Mouse (Mus musculus) MEL (cell line): ENCODE measurements around the gene Wdr91. TPM values are rescaled to one million over a fixed set of nuclear protein-coding genes. Genes with fewer than 3 reads are reported as not detected.

Experiments
- DNase-seq: peaks from one replicate; pipeline ENCODE4 v3.0.0; 2011; ENCODE audit warnings: low read depth, low spot score
- H3K27ac ChIP-seq: 2 replicates; pipeline ENCODE4 v1.5.1; 2012; ENCODE audit warnings: low read depth, mild to moderate bottlenecking, control low read depth, low read length, moderate library complexity; ENCODE audit not compliant: control insufficient read depth
- H3K27me3 ChIP-seq, 2 experiments: fragments of 150-350 bp in 1 of 2; sonication (generic) in 1 of 2; 2 replicates each; pipeline ENCODE4 v1.6.1; 2012; ENCODE audit warnings: low read length in 2 of 2, mild to moderate bottlenecking in 2 of 2, improper control_type of control experiment in 1 of 2, moderate library complexity in 1 of 2; ENCODE audit not compliant: insufficient read depth in 2 of 2, control insufficient read depth in 1 of 2
- H3K36me3 ChIP-seq, 2 experiments: 2 replicates each; pipeline ENCODE4 v1.6.1; 2012 to 2014; ENCODE audit warnings: low read length in 2 of 2, improper control_type of control experiment in 1 of 2, inconsistent platforms in 1 of 2, mild to moderate bottlenecking in 1 of 2; ENCODE audit not compliant: insufficient read depth in 2 of 2, control insufficient read depth in 1 of 2
- H3K4me1 ChIP-seq, 2 experiments: fragments of 150-350 bp in 1 of 2; sonication (generic) in 1 of 2; 2 replicates each; pipeline ENCODE4 v1.6.1; 2012; ENCODE audit warnings: low read length in 2 of 2, improper control_type of control experiment in 1 of 2, mild to moderate bottlenecking in 1 of 2; ENCODE audit not compliant: insufficient read depth in 2 of 2, control insufficient read depth in 1 of 2
- H3K4me3 ChIP-seq, 2 experiments: fragments of 150-350 bp in 1 of 2; sonication (generic) in 1 of 2; 2 replicates each; pipeline ENCODE4 v1.5.1; 2012; ENCODE audit warnings: low read depth in 2 of 2, low read length in 2 of 2, mild to moderate bottlenecking in 2 of 2, moderate library complexity in 2 of 2, control low read depth in 1 of 2, improper control_type of control experiment in 1 of 2; ENCODE audit not compliant: control insufficient read depth in 1 of 2, insufficient read depth in 1 of 2
- H3K79me2 ChIP-seq: 2 replicates; pipeline ENCODE4 v1.6.1; 2012; ENCODE audit warnings: mild to moderate bottlenecking, low read length, moderate library complexity; ENCODE audit not compliant: control insufficient read depth, poor library complexity, insufficient read depth
- H3K9ac ChIP-seq: 2 replicates; pipeline ENCODE4 v1.6.1; 2012; ENCODE audit warnings: low read depth, mild to moderate bottlenecking, control low read depth, low read length, moderate library complexity; ENCODE audit not compliant: control insufficient read depth, poor library complexity, severe bottlenecking
- H3K9me3 ChIP-seq: fragments of 150-350 bp; sonication (generic); replicated peaks from 2 replicates; pipeline ENCODE4 v1.6.1; 2012; ENCODE audit warnings: mild to moderate bottlenecking, low read length, improper control_type of control experiment, moderate library complexity; ENCODE audit not compliant: insufficient read depth
- CHD1 ChIP-seq: IDR thresholded peaks from 2 replicates; pipeline ENCODE4 v1.6.1; 2012; ENCODE audit warnings: low read depth, mild to moderate bottlenecking, inconsistent platforms, low read length, improper control_type of control experiment
- CTCF ChIP-seq, 3 experiments: IDR thresholded peaks in 2 of 3; conservative IDR thresholded peaks in 1 of 3; 2 replicates each; pipeline ENCODE4 v1.5.1; 2011 to 2012; ENCODE audit warnings: low read length in 3 of 3, low read depth in 2 of 3, mild to moderate bottlenecking in 2 of 3, improper control_type of control experiment in 1 of 3, inconsistent platforms in 1 of 3, mixed read lengths in 1 of 3, moderate library complexity in 1 of 3; ENCODE audit not compliant: control insufficient read depth in 1 of 3, insufficient read depth in 1 of 3, poor library complexity in 1 of 3, severe bottlenecking in 1 of 3
- ELF1 ChIP-seq: IDR thresholded peaks from 2 replicates; pipeline ENCODE4 v1.6.1; 2014; ENCODE audit warnings: low read depth, mild to moderate bottlenecking, inconsistent platforms, low read length, improper control_type of control experiment, moderate library complexity
- EP300 ChIP-seq, 2 experiments: IDR thresholded peaks; 2 replicates each; pipeline ENCODE4 v1.6.1; 2011; ENCODE audit warnings: improper control_type of control experiment in 2 of 2, low read length in 2 of 2, low read depth in 1 of 2, mild to moderate bottlenecking in 1 of 2
- GABPA ChIP-seq: IDR thresholded peaks from 2 replicates; pipeline ENCODE4 v1.6.1; 2012; ENCODE audit warnings: low read depth, mild to moderate bottlenecking, inconsistent platforms, low read length, improper control_type of control experiment, moderate library complexity
- GATA1 ChIP-seq: IDR thresholded peaks from 2 replicates; pipeline ENCODE4 v1.6.1; 2011; ENCODE audit warnings: low read depth, low read length, improper control_type of control experiment
- HCFC1 ChIP-seq: IDR thresholded peaks from 2 replicates; pipeline ENCODE4 v1.6.1; 2012; ENCODE audit warnings: low read depth, mild to moderate bottlenecking, inconsistent platforms, low read length, improper control_type of control experiment, moderate library complexity
- JUND ChIP-seq: IDR thresholded peaks from 2 replicates; pipeline ENCODE4 v1.6.1; 2011; ENCODE audit warnings: low read depth, mild to moderate bottlenecking, improper control_type of control experiment, low read length
- KAT2A ChIP-seq: conservative IDR thresholded peaks from 2 replicates; pipeline ENCODE4 v1.6.1; 2012; ENCODE audit warnings: low read depth, low read length, improper control_type of control experiment, inconsistent platforms
- MAFK ChIP-seq: IDR thresholded peaks from 2 replicates; pipeline ENCODE4 v1.6.1; 2011; ENCODE audit warnings: low read depth, mild to moderate bottlenecking, low read length, improper control_type of control experiment, borderline replicate concordance
- MAX ChIP-seq: IDR thresholded peaks from 2 replicates; pipeline ENCODE4 v1.6.1; 2011; ENCODE audit warnings: low read length, improper control_type of control experiment
- MAZ ChIP-seq: IDR thresholded peaks from 2 replicates; pipeline ENCODE4 v1.6.1; 2012; ENCODE audit warnings: low read depth, mild to moderate bottlenecking, inconsistent platforms, low read length, improper control_type of control experiment
- MEF2A ChIP-seq: IDR thresholded peaks from 2 replicates; pipeline ENCODE4 v1.6.1; 2014; ENCODE audit warnings: low read depth, mild to moderate bottlenecking, inconsistent platforms, low read length, improper control_type of control experiment; ENCODE audit not compliant: poor library complexity, insufficient replicate concordance, severe bottlenecking; ENCODE audit errors: extremely low read depth
- MXI1 ChIP-seq: IDR thresholded peaks from 2 replicates; pipeline ENCODE4 v1.6.1; 2011; ENCODE audit warnings: mild to moderate bottlenecking, low read depth, low read length, improper control_type of control experiment
- MYC ChIP-seq: IDR thresholded peaks from 2 replicates; pipeline ENCODE4 v1.6.1; 2011; ENCODE audit warnings: low read depth, mild to moderate bottlenecking, low read length, improper control_type of control experiment, moderate library complexity
- NELFE ChIP-seq: IDR thresholded peaks from 2 replicates; pipeline ENCODE4 v1.6.1; 2011; ENCODE audit warnings: low read depth, low read length, improper control_type of control experiment
- POLR2AphosphoS5 ChIP-seq: IDR thresholded peaks from 2 replicates; pipeline ENCODE4 v1.6.1; 2012; ENCODE audit warnings: low read depth, borderline replicate concordance, mild to moderate bottlenecking, inconsistent platforms, low read length, moderate library complexity, mixed read lengths
- RAD21 ChIP-seq: IDR thresholded peaks from 2 replicates; pipeline ENCODE4 v1.6.1; 2011; ENCODE audit warnings: mild to moderate bottlenecking, low read depth, low read length, improper control_type of control experiment
- RCOR1 ChIP-seq: IDR thresholded peaks from 2 replicates; pipeline ENCODE4 v1.6.1; 2012; ENCODE audit warnings: low read depth, mild to moderate bottlenecking, inconsistent platforms, low read length, improper control_type of control experiment
- SIN3A ChIP-seq: IDR thresholded peaks from 2 replicates; pipeline ENCODE4 v1.6.1; 2012; ENCODE audit warnings: low read length, improper control_type of control experiment, inconsistent platforms
- SMC3 ChIP-seq: IDR thresholded peaks from 2 replicates; pipeline ENCODE4 v1.6.1; 2011; ENCODE audit warnings: low read depth, low read length, improper control_type of control experiment
- TAL1 ChIP-seq: IDR thresholded peaks from 2 replicates; pipeline ENCODE4 v1.6.1; 2012; ENCODE audit warnings: mild to moderate bottlenecking, inconsistent platforms, low read length, moderate library complexity, mixed read lengths
- TBP ChIP-seq: IDR thresholded peaks from 2 replicates; pipeline ENCODE4 v1.8.0; 2011; ENCODE audit warnings: low read depth, low read length, improper control_type of control experiment
- TCF12 ChIP-seq: IDR thresholded peaks from 2 replicates; pipeline ENCODE4 v1.6.1; 2014; ENCODE audit warnings: low read depth, mild to moderate bottlenecking, inconsistent platforms, low read length, improper control_type of control experiment, moderate library complexity
- UBTF ChIP-seq: IDR thresholded peaks from 2 replicates; pipeline ENCODE4 v1.6.1; 2012; ENCODE audit warnings: low read depth, mild to moderate bottlenecking, inconsistent platforms, low read length, improper control_type of control experiment, moderate library complexity, borderline replicate concordance; ENCODE audit not compliant: insufficient read depth
- USF1 ChIP-seq: IDR thresholded peaks from 2 replicates; pipeline ENCODE4 v1.6.1; 2014; ENCODE audit warnings: low read depth, mild to moderate bottlenecking, inconsistent platforms, low read length, improper control_type of control experiment, moderate library complexity
- USF2 ChIP-seq, 2 experiments: IDR thresholded peaks; 2 replicates each; pipeline ENCODE4 v1.6.1; 2011 to 2012; ENCODE audit warnings: improper control_type of control experiment in 2 of 2, low read length in 2 of 2, borderline replicate concordance in 1 of 2, inconsistent platforms in 1 of 2, low read depth in 1 of 2, mild to moderate bottlenecking in 1 of 2; ENCODE audit not compliant: insufficient read depth in 1 of 2
- ZKSCAN1 ChIP-seq: IDR thresholded peaks from 2 replicates; pipeline ENCODE4 v1.6.1; 2012; ENCODE audit warnings: low read depth, mild to moderate bottlenecking, inconsistent platforms, low read length, improper control_type of control experiment, moderate library complexity
- ZMIZ1 ChIP-seq: IDR thresholded peaks from 2 replicates; pipeline ENCODE4 v1.6.1; 2012; ENCODE audit warnings: low read depth, mild to moderate bottlenecking, inconsistent platforms, low read length, improper control_type of control experiment, moderate library complexity
- ZNF384 ChIP-seq: IDR thresholded peaks from 2 replicates; pipeline ENCODE4 v1.6.1; 2012; ENCODE audit warnings: low read depth, mild to moderate bottlenecking, inconsistent platforms, low read length, improper control_type of control experiment
- polyA plus RNA-seq, 2 experiments: library from polyadenylated mRNA; stranded (reverse) in 1 of 2; unstranded in 1 of 2; fragments of >175 nt in 1 of 2; fragments of >200 nt in 1 of 2; gene quantifications; 2 replicates each; pipeline versions ENCODE4 v1.2.1 to v1.2.4; 2012; ENCODE audit warnings: low replicate concordance in 2 of 2, low read depth in 1 of 2; ENCODE audit not compliant: insufficient read length in 2 of 2, insufficient read depth in 1 of 2, missing spikeins in 1 of 2
- total RNA-seq: library from RNA; depleted of rRNA; stranded (reverse); fragments of 300-350 nt; gene quantifications from 2 replicates; pipeline ENCODE4 v1.2.3, GENCODE M21; 2012

Gene Wdr91
- total and polyA plus RNA-seq, 3 experiments, result 11.7 to 24.1 TPM; not detected in 1

DNA sequence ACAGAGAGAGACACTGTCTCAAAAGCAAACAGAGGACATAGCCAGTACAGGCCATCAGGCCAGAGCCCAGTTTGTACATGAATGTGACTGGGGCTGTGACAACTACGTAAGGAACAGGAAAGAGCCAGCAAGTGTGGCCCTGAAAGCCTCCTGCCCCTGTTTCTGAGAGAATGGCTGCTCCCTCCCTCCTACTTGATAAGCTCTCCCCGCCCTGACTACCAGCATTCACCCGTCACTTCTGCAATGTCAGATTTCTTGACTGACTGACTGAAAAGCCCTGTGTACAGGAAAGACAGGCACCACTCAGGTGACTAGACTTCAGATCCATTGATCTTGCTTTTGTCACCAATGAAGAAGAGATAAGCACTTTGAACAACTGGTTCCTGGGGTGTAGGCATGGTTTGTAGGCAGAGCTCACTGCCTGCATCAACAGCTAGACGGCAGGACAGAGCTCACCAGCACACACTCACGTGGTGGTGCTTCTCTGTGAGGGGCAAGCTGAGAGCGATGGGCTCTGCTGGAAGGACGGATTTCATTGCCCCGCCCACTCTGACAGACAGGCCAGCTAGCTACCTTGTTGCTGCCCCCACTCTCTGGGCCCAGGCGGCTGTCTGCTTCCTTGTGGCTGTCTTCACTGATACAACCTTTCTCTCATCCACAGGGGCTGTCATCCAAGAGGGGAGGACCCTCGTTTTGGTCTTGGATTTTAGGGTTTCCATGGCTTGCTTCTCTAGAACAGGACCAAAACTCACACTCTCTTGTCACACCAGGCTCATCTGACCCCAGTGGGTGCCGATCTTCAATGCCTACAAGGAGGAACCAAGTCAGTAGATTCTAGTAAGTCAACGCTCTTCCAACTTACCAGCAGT is 34.5 kb downstream of the Wdr91 start (continued):
- TF ChIP-seq JUND (no peak), GATA1 (0 out of 2 replicates have a peak, but pooled peaks have one; percentile 28), CTCF (IDR thresholded peaks at IDR 0.05 in 2 of 3, conservative IDR thresholded peaks at IDR 0.05 in 1 of 3; ENCODE audit: control insufficient read depth in 1 of 3, insufficient read depth in 1 of 3, low read depth in 2 of 3, low read length in 3 of 3, poor library complexity in 1 of 3, severe bottlenecking in 1 of 3) (no peak), USF1 (no peak), MAZ (0 out of 2 replicates have a peak, but pooled peaks have one; percentile 49), ZKSCAN1 (no peak), TCF12 (no peak; the same call in 1 of the 2 replicates), MAFK (no peak), USF2 (IDR thresholded peaks at IDR 0.05; ENCODE audit: borderline replicate concordance in 1 of 2, insufficient read depth in 1 of 2, low read depth in 1 of 2, low read length in 2 of 2) (no peak), KAT2A (no peak), EP300 (IDR thresholded peaks at IDR 0.05; ENCODE audit: low read depth in 1 of 2, low read length in 2 of 2) (peak in 1 of 2 experiments; percentile 27; a peak in 2 of 4 replicates), SMC3 (no peak)

DNA sequence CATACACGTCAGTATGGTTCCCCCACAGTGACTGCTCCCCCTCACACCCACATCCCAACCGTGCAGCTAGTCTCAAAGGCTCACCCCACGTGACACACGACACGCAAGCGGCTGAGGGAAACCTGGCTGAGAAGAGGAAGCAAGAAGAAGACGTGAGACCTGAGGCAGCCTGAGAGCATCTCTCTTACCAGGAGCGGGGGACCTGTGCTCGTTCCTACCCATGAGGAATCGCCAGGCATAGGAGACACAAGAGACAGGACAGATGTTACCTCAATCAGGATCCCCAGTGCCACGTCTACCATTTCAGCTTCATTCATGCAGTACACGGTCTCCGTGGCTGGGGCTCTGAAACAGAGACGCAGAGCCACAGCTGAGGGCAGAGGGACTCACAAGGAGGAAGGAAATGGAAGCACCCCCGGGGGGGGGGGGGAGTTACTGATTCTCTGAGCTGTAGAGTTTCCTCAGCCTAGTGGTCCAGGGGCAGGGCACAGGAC is 35.4 kb downstream of the Wdr91 start:
- peak; percentile 90 for DNase-seq
- Histone ChIP-seq H3K4me3 (peak overlapping the region; percentile 40 to 80), H3K27me3 (no peaks in the 10 kb centered on the region), H3K79me2 (peaks cover 13% of the 10 kb centered on the region), H3K9ac (peak overlapping the region; percentile 92), H3K4me1 (peaks cover 10 to 48% of the 10 kb centered on the region in 2 experiments), H3K27ac (peak overlapping the region; percentile 98), H3K9me3 (no peaks in the 10 kb centered on the region), H3K36me3 (peaks cover 0 to 24% of the 10 kb centered on the region in 2 experiments; a peak in 2 of 4 replicates)
- no peak for TF ChIP-seq JUND
- peak; percentile 61 for TF ChIP-seq NELFE
- TF ChIP-seq ZKSCAN1, result no peak
- no peak for TF ChIP-seq MXI1
- no peak for TF ChIP-seq ELF1
- peak; percentile 5; the same call in 1 of the 2 replicates for TF ChIP-seq SIN3A
- peak; percentile 95 for TF ChIP-seq USF1
- TF ChIP-seq USF2 (IDR thresholded peaks at IDR 0.05; ENCODE audit: borderline replicate concordance in 1 of 2, insufficient read depth in 1 of 2, low read depth in 1 of 2, low read length in 2 of 2), result peak; percentile 36 to 64; a peak in 2 of 4 replicates
- TF ChIP-seq TAL1, result no peak
- peak; percentile 69 for TF ChIP-seq TBP
- no peak for TF ChIP-seq EP300 (IDR thresholded peaks at IDR 0.05; ENCODE audit: low read depth in 1 of 2, low read length in 2 of 2)
- TF ChIP-seq GATA1, result no peak
- TF ChIP-seq MYC, result peak; percentile 69
- no peak; the same call in 1 of the 2 replicates for TF ChIP-seq TCF12
- TF ChIP-seq GABPA, result no peak
- TF ChIP-seq ZNF384, result no peak
- no peak for TF ChIP-seq MEF2A
- TF ChIP-seq ZMIZ1, result 0 out of 2 replicates have a peak, but pooled peaks have one; percentile 44
- TF ChIP-seq MAFK, result no peak
- 0 out of 2 replicates have a peak, but pooled peaks have one; percentile 66 for TF ChIP-seq POLR2AphosphoS5
- TF ChIP-seq KAT2A, result no peak
- TF ChIP-seq RAD21, result no peak
- TF ChIP-seq RCOR1, result no peak
- no peak for TF ChIP-seq CHD1
- peak; percentile 87 for TF ChIP-seq MAX
- TF ChIP-seq HCFC1, result no peak; the same call in 1 of the 2 replicates
- no peak for TF ChIP-seq UBTF
